Mouse (Mus musculus): ENCODE results near the gene Tubb2a. TPM values are rescaled to one million over a fixed set of nuclear protein-coding genes. Genes with fewer than 3 reads are reported as not detected.
A peak's percentile ranks its signal among the peaks of the same experiment; 100 is the strongest.

Gene Tubb2a
- polyA plus RNA-seq, 1 experiment = 304 TPM

DNA sequence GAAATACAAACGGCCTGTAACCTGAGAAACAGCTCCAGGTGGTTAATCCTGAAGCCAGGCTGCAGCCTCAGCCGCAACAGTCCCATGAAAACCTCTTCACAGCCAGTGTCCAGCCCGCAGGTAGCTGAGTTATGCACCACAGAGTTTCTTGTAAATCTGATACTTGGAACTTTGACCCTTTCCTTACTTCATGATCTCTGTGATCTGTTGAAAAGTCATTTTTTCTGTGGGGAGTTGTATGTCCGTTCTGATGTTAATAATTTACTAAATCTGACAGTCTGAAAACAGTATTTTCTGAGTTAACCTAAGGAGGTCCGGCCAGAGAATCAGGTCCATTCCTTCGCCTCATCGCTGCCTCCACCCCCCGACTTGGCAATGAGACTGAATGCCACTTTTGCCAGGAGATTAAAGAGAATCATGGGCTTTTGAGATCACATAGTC is 38.9 kb downstream of the Tubb2a start:
- Histone ChIP-seq H3K79me2 (ENCODE audit: control insufficient read depth, insufficient read depth) (peaks cover 9% of the 10 kb centered on the region), H3K4me3 (ENCODE audit: insufficient read depth, poor library complexity, severe bottlenecking) (no peak overlapping the region)

DNA sequence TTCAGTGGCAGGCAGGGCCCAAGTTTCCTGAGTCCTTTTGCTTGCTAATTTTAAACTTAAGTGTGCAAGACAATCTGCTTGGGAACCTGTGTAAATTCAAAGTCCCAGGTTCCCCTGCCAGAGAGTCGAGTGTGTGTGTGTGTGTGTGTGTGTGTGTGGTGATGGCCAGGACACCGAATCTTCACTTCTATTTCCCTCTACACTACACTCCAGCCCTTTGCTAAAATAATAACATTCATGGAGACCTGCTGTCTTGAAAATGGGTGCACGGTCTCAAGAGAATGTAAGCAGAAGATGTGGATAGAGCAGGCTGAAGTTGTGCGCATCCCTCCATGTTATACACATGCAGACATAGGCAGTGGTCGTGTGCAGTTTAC is 39.8 kb downstream of the Tubb2a start:
- TF ChIP-seq MYOD1 (IDR thresholded peaks at IDR 0.05; ENCODE audit: control insufficient read depth, insufficient read length, low read depth) (no peak), MAX (IDR thresholded peaks at IDR 0.05) (no peak), CEBPB (IDR thresholded peaks at IDR 0.05; ENCODE audit: low read depth) (no peak), FOSL1 (IDR thresholded peaks at IDR 0.05; ENCODE audit: insufficient read depth, low read length, poor library complexity, severe bottlenecking) (no peak), CTCF (IDR thresholded peaks at IDR 0.05; ENCODE audit: control insufficient read depth, insufficient read depth, insufficient read length) (no peak), MYOG (IDR thresholded peaks at IDR 0.05; ENCODE audit: control insufficient read depth, extremely low read depth, insufficient read length) (no peak), USF1 (IDR thresholded peaks at IDR 0.05; ENCODE audit: low read depth) (no peak)
- Histone ChIP-seq H3ac (ENCODE audit: control insufficient read depth, insufficient read length, low read depth) (peak overlapping the region; percentile 88), H3K79me3 (ENCODE audit: low read depth) (no peaks in the 10 kb centered on the region), H3K36me3 (ENCODE audit: control insufficient read depth, insufficient read depth) (peaks cover 14% of the 10 kb centered on the region), H3K4me3 (ENCODE audit: insufficient read depth, poor library complexity, severe bottlenecking) (peak overlapping the region; percentile 74), H3K79me2 (ENCODE audit: control insufficient read depth, insufficient read depth) (peaks cover 9% of the 10 kb centered on the region), H3K27me3 (ENCODE audit: control insufficient read depth, insufficient read depth, insufficient read length) (no peaks in the 10 kb centered on the region)

More for the DNA sequence above, 38.9 kb downstream of the Tubb2a start:
- no peaks in the 10 kb centered on the region for H3K79me3 ChIP-seq (ENCODE audit: low read depth)
- no peak for TF ChIP-seq USF1 (IDR thresholded peaks at IDR 0.05; ENCODE audit: low read depth)
- TF ChIP-seq CTCF (IDR thresholded peaks at IDR 0.05; ENCODE audit: control insufficient read depth, insufficient read depth, insufficient read length) = no peak
- TF ChIP-seq FOSL1 (IDR thresholded peaks at IDR 0.05; ENCODE audit: insufficient read depth, low read length, poor library complexity, severe bottlenecking) = no peak
- no peak for TF ChIP-seq MYOG (IDR thresholded peaks at IDR 0.05; ENCODE audit: control insufficient read depth, extremely low read depth, insufficient read length)
- no peak for TF ChIP-seq CEBPB (IDR thresholded peaks at IDR 0.05; ENCODE audit: low read depth)
- no peak for TF ChIP-seq MAX (IDR thresholded peaks at IDR 0.05)
- no peak overlapping the region for H3ac ChIP-seq (ENCODE audit: control insufficient read depth, insufficient read length, low read depth)
- no peaks in the 10 kb centered on the region for H3K27me3 ChIP-seq (ENCODE audit: control insufficient read depth, insufficient read depth, insufficient read length)
- H3K36me3 ChIP-seq (ENCODE audit: control insufficient read depth, insufficient read depth) = peaks cover 5% of the 10 kb centered on the region

DNA sequence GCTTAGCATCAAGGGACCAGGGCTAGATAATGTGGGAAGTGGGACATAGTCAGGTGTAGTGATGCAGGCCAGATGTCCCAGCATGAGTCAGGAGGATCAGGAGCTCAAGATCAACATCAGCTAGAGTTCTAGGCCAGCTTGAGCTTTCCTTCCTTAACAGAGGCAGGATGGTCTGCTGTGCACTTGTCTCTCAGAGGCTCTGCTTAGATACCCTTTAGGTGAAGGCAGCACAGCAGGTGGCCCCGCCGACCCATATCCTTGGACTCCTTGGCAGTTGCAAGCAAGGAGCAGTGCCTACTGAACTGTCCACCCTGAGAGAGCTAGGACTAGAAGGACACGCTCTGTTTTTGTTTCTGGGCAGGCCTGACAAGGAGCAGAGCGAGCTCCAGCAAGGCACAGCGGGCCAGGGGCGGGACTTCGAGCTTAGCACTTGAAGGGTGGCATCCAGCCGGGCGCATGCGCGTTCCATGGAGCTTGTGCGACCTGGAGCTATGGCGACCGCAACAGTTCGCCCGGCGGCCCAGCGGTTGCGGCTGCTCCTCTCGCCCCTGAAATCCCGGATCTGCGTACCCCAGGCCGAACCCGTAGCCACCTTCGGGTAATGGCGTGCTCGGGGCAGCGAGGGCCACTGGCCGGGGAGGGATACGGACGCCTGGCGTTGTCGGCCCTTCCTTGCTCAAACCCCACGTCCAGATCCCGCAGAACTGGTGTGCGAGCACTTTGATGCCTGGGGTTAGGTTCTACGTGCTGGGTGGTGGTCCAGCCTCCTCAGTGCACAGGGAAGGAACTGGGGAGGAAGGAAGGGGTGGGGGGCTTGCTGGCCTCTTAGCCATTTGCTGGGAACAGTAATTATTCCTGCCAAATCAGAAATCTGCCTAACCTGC is 40.4 kb downstream of the Tubb2a start, which contains the start of gene Bphl:
Bphl (plus strand) TSS at position 426 of the 884 bp plus-strand sequence.
- no peak for TF ChIP-seq CTCF (IDR thresholded peaks at IDR 0.05; ENCODE audit: control insufficient read depth, insufficient read depth, insufficient read length)
- TF ChIP-seq MYOD1 (IDR thresholded peaks at IDR 0.05; ENCODE audit: control insufficient read depth, insufficient read length, low read depth) = no peak
- TF ChIP-seq MYOG (IDR thresholded peaks at IDR 0.05; ENCODE audit: control insufficient read depth, extremely low read depth, insufficient read length) = no peak
- TF ChIP-seq USF1 (IDR thresholded peaks at IDR 0.05; ENCODE audit: low read depth) = no peak
- no peak for TF ChIP-seq CEBPB (IDR thresholded peaks at IDR 0.05; ENCODE audit: low read depth)
- no peak for TF ChIP-seq MAX (IDR thresholded peaks at IDR 0.05)
- TF ChIP-seq FOSL1 (IDR thresholded peaks at IDR 0.05; ENCODE audit: insufficient read depth, low read length, poor library complexity, severe bottlenecking) = no peak
- peaks cover 9% of the 10 kb centered on the region for H3K79me2 ChIP-seq (ENCODE audit: control insufficient read depth, insufficient read depth)
- peak within 1 kb of the TSS; percentile 74 for H3K4me3 ChIP-seq (ENCODE audit: insufficient read depth, poor library complexity, severe bottlenecking)
- peak within 1 kb of the TSS; percentile 88 for H3ac ChIP-seq (ENCODE audit: control insufficient read depth, insufficient read length, low read depth)
- no peaks in the 10 kb centered on the region for H3K27me3 ChIP-seq (ENCODE audit: control insufficient read depth, insufficient read depth, insufficient read length)
- H3K36me3 ChIP-seq (ENCODE audit: control insufficient read depth, insufficient read depth) = peaks cover 20% of the 10 kb centered on the region
- no peaks in the 10 kb centered on the region for H3K79me3 ChIP-seq (ENCODE audit: low read depth)

DNA sequence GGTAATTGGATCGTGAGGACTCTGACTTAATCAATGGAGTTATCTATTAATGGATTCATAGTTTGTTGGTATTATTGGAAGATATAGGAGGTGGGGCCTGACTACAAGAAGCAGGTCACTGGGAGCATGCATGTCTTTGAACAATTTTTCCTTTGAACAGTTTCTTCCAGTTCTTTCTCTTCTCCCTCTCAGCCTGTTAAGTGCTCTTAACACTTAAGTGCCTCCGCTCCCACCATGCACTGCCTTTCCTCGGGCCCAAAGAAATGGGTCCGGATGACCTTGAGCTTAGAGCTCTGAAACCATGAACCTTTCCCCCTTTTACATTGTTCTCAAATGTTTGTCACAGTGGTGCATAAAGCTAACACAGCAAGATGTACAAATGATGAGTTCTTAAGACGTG is 41.1 kb downstream of the Tubb2a start:
- H3K27me3 ChIP-seq (ENCODE audit: control insufficient read depth, insufficient read depth, insufficient read length) = no peaks in the 10 kb centered on the region
- H3K36me3 ChIP-seq (ENCODE audit: control insufficient read depth, insufficient read depth) = peaks cover 26% of the 10 kb centered on the region
- H3K79me2 ChIP-seq (ENCODE audit: control insufficient read depth, insufficient read depth) = peaks cover 9% of the 10 kb centered on the region
- TF ChIP-seq MAX (IDR thresholded peaks at IDR 0.05) = no peak
- no peaks in the 10 kb centered on the region for H3K79me3 ChIP-seq (ENCODE audit: low read depth)
- H3ac ChIP-seq (ENCODE audit: control insufficient read depth, insufficient read length, low read depth) = no peak overlapping the region
- H3K4me3 ChIP-seq (ENCODE audit: insufficient read depth, poor library complexity, severe bottlenecking) = no peak overlapping the region

DNA sequence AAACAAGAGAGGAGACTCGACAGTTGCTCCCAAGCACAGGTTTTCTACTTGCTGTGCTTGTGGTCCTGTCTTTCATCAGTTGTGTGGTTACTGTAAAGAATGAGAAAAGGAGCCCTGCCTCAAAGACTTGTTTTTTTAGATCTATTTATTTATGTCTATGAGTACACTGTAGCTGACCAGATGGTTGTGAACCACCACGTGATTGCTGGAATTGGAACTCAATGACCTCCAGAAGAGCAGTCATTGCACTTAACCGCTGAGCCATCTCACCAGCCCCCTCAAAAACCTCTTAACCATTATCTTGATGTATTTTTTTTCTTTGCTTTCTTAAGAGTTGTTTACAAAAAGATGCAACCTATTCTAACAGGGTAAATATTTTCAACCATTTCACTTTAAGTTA is 42.4 kb downstream of the Tubb2a start:
- peaks cover 37% of the 10 kb centered on the region for H3K36me3 ChIP-seq (ENCODE audit: control insufficient read depth, insufficient read depth)
- H3ac ChIP-seq (ENCODE audit: control insufficient read depth, insufficient read length, low read depth) = no peak overlapping the region
- H3K27me3 ChIP-seq (ENCODE audit: control insufficient read depth, insufficient read depth, insufficient read length) = no peaks in the 10 kb centered on the region
- H3K79me2 ChIP-seq (ENCODE audit: control insufficient read depth, insufficient read depth) = peaks cover 9% of the 10 kb centered on the region
- H3K79me3 ChIP-seq (ENCODE audit: low read depth) = no peaks in the 10 kb centered on the region
- no peak for TF ChIP-seq MYOG (IDR thresholded peaks at IDR 0.05; ENCODE audit: control insufficient read depth, extremely low read depth, insufficient read length)
- TF ChIP-seq MAX (IDR thresholded peaks at IDR 0.05) = no peak
- TF ChIP-seq FOSL1 (IDR thresholded peaks at IDR 0.05; ENCODE audit: insufficient read depth, low read length, poor library complexity, severe bottlenecking) = no peak
- TF ChIP-seq USF1 (IDR thresholded peaks at IDR 0.05; ENCODE audit: low read depth) = no peak
- no peak for TF ChIP-seq MYOD1 (IDR thresholded peaks at IDR 0.05; ENCODE audit: control insufficient read depth, insufficient read length, low read depth)
- TF ChIP-seq CEBPB (IDR thresholded peaks at IDR 0.05; ENCODE audit: low read depth) = no peak
- no peak for TF ChIP-seq CTCF (IDR thresholded peaks at IDR 0.05; ENCODE audit: control insufficient read depth, insufficient read depth, insufficient read length)
- H3K4me3 ChIP-seq (ENCODE audit: insufficient read depth, poor library complexity, severe bottlenecking) = no peak overlapping the region

Measured in C2C12 (cell line).